Mouse (Mus musculus): ENCODE data around the gene Ndufa9. TPM values are rescaled to one million over a fixed set of nuclear protein-coding genes. Genes with fewer than 3 reads are reported as not detected.

Gene Ndufa9
- 81.8 TPM for polyA plus RNA-seq (2014; fragmentation: Illumina TruSeq; extraction: RNeasy Lipid Tissue Mini Kit (QIAGEN cat#74804); ENCODE audit: low read depth, low replicate concordance)

DNA sequence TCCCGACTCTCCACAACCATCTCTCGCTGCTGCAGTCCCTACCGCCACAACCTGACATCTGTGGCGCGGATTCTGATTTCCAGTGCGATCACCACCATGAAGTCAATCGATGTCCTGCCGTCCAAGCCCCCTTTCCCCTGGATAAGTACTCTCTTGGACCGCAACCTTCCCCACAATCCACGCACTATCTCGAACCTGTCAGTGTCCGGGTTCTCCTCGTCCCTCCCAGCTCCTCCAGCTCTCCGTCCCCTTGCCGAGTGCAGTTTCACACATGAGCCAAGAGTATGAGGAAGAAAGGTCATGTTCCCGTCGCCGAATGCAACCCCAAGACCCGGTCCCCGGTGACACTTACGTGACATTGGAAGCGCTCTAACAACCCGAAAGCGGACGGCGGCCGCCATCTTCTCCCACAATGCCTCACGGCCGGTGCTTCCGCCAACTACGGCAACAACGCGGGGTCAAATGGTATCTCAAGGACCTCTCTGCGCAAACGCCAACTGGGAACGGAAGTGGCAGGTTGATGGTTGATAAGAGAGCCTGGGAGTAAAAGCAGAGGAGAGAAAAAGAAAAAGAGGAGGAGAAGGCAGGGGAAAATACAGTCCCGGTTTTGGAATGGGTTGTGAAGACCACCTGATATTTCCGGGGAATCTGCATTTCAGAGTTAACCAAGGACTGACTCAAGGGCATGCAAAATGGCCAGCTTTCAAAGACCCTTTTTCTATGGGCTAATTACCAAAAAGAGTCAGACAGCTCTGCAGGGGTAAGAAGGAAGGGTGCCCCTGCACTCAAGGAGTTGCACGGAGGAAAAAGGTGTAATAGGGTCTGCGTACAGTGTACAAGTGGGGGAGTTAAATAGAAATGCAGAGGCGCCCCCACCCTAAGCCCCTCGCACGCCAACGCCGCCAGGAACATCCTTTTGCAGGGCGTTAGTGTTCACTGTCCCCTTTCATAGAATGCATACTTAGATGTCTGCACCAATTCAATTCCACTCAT lies at the start of gene Ndufa9:
TSS of gene Ndufa9 (minus strand) at position 425 of the 993 bp plus-strand sequence.

DNA sequence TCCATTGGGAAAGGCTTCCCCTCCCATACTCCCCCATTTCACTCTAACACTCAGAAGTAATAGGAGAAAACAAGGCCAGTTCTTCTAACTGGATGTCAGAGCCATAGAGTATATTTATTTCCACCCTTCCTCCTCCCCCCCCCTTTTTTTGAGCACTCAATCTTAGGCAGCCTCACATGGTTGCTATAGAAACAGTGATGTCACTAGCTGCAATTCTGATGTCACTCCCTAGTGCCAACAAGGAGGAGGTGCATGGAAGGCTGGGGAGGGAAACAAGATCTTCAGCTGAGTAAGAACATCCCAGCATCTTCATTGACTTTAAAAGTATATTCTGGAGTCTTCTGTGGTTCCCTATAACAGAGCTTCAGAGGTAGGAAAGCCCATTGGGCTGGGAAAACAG lies 3.9 kb upstream of the Ndufa9 start, which contains the start of gene Akap3:
TSS of gene Akap3 (plus strand) at position 218 of the 400 bp plus-strand sequence.

Other genes with a start within 250 kb of the Ndufa9 start
- 0.10 TPM for gene Kcna1, start 202.8 kb downstream of the Ndufa9 start, polyA plus RNA-seq (2014; fragmentation: Illumina TruSeq; extraction: RNeasy Lipid Tissue Mini Kit (QIAGEN cat#74804); ENCODE audit: low read depth, low replicate concordance)
- gene Kcna6, start 108.5 kb downstream of the Ndufa9 start, polyA plus RNA-seq (2014; fragmentation: Illumina TruSeq; extraction: RNeasy Lipid Tissue Mini Kit (QIAGEN cat#74804); ENCODE audit: low read depth, low replicate concordance) = 0.18 TPM
- gene Akap3, start 4.0 kb upstream of the Ndufa9 start, polyA plus RNA-seq (2014; fragmentation: Illumina TruSeq; extraction: RNeasy Lipid Tissue Mini Kit (QIAGEN cat#74804); ENCODE audit: low read depth, low replicate concordance) = 587 TPM
- gene Dyrk4, start 72.7 kb upstream of the Ndufa9 start, polyA plus RNA-seq (2014; fragmentation: Illumina TruSeq; extraction: RNeasy Lipid Tissue Mini Kit (QIAGEN cat#74804); ENCODE audit: low read depth, low replicate concordance) = 45.0 TPM
- 102 TPM for gene Rad51ap1, start 90.5 kb upstream of the Ndufa9 start, polyA plus RNA-seq (2014; fragmentation: Illumina TruSeq; extraction: RNeasy Lipid Tissue Mini Kit (QIAGEN cat#74804); ENCODE audit: low read depth, low replicate concordance)
- gene D6Wsu163e, start 90.8 kb upstream of the Ndufa9 start, polyA plus RNA-seq (2014; fragmentation: Illumina TruSeq; extraction: RNeasy Lipid Tissue Mini Kit (QIAGEN cat#74804); ENCODE audit: low read depth, low replicate concordance) = 9.7 TPM
- gene Fgf6, start 166.4 kb upstream of the Ndufa9 start, polyA plus RNA-seq (2014; fragmentation: Illumina TruSeq; extraction: RNeasy Lipid Tissue Mini Kit (QIAGEN cat#74804); ENCODE audit: low read depth, low replicate concordance) = 0.04 TPM
- gene Fgf23, start 223.8 kb upstream of the Ndufa9 start, polyA plus RNA-seq (2014; fragmentation: Illumina TruSeq; extraction: RNeasy Lipid Tissue Mini Kit (QIAGEN cat#74804); ENCODE audit: low read depth, low replicate concordance) = not detected

Data from testis, adult 10 weeks (tissue).